Mouse (Mus musculus) liver, adult 2 months (tissue): Measurements from ENCODE around the gene Gm43720. TPM values are rescaled to one million over a fixed set of nuclear protein-coding genes. Genes with fewer than 3 reads are reported as not detected.

Source experiments
- DNase-seq: peaks from one replicate; pipeline ENCODE4 v3.0.0-alpha.2; 2011; ENCODE audit warnings: low read depth, low spot score; ENCODE audit errors: extremely low read depth
- H3K27ac ChIP-seq: fragments of 200-500 bp; replicated peaks from 2 replicates; pipeline ENCODE4 v1.5.1; 2012; ENCODE audit warnings: low read depth, mild to moderate bottlenecking, control low read depth, inconsistent platforms, low read length; ENCODE audit not compliant: insufficient read depth
- H3K27me3 ChIP-seq: fragments of 200-500 bp; 2 replicates; pipeline ENCODE4 v1.6.1; 2012; ENCODE audit warnings: mild to moderate bottlenecking, moderate library complexity, low read length, inconsistent platforms; ENCODE audit not compliant: control insufficient read depth, insufficient read depth
- H3K36me3 ChIP-seq: fragments of 200-500 bp; 2 replicates; pipeline ENCODE4 v1.6.1; 2012; ENCODE audit warnings: low read length, inconsistent platforms; ENCODE audit not compliant: control insufficient read depth, insufficient read depth
- H3K4me1 ChIP-seq: fragments of 200-500 bp; 2 replicates; pipeline ENCODE4 v1.6.1; 2011; ENCODE audit warnings: low read length; ENCODE audit not compliant: control insufficient read depth, insufficient read depth
- H3K4me3 ChIP-seq: fragments of 200-500 bp; 2 replicates; pipeline ENCODE4 v1.5.1; 2011; ENCODE audit warnings: low read depth, mild to moderate bottlenecking, control low read depth, low read length, moderate library complexity; ENCODE audit not compliant: insufficient read depth
- H3K79me2 ChIP-seq: fragments of 200-500 bp; 2 replicates; pipeline ENCODE4 v1.6.1; 2012; ENCODE audit warnings: inconsistent platforms, mild to moderate bottlenecking, low read length, moderate library complexity; ENCODE audit not compliant: control insufficient read depth, insufficient read depth
- H3K9ac ChIP-seq: fragments of 200-500 bp; 2 replicates; pipeline ENCODE4 v1.6.1; 2012; ENCODE audit warnings: low read depth, mild to moderate bottlenecking, control low read depth, inconsistent platforms, low read length
- CTCF ChIP-seq: fragments of 200-500 bp; IDR thresholded peaks from 2 replicates; pipeline ENCODE4 v1.5.1; 2011; ENCODE audit warnings: low read depth, low read length, control low read depth
- POLR2A ChIP-seq: fragments of 200-500 bp; IDR thresholded peaks from 2 replicates; pipeline ENCODE4 v1.6.1; 2011; ENCODE audit warnings: low read length, control low read depth; ENCODE audit not compliant: insufficient read depth; ENCODE audit errors: extremely low read depth
- WGBS: fragments of 180-500 bp; shearing (Covaris S2); methylation state at CpG from one replicate; pipeline ENCODE4 v1.1.7; 2018; 5-methylcytosine and 5-hydroxymethylcytosine counted together
- polyA plus RNA-seq: library from polyadenylated mRNA; depleted of rRNA; stranded (reverse); fragments of >200 nt; gene quantifications from 2 replicates; pipeline ENCODE4 v1.2.3, GENCODE M21; 2012
- total RNA-seq: library from RNA; depleted of rRNA; stranded (reverse); fragments of >200 nt; gene quantifications from 2 replicates; pipeline ENCODE4 v1.2.3, GENCODE M21; 2014

Gene Gm43720
- total and polyA plus RNA-seq, 2 experiments = not detected

DNA sequence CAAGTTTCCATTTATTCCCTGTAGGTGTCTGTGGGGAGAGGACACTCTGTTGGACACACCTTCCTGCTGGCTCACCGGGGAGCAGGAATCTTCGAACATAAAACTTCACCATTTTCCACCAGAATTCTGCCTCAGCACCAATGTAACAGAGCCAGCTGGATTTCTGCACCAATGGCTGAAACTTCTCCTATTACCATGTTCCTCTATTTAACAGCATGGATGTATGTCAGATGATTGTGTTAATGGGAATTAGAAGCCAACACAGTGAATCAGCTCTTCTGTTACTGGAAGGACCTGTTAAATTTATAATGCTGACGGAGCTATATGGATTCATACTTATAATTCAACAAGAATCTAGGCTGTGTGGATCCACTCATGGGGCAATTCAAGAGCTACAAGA, 50.2 kb downstream of the Gm43720 start:
- Histone ChIP-seq H3K79me2 (no peaks in the 10 kb centered on the region), H3K27me3 (no peaks in the 10 kb centered on the region), H3K9ac (no peak overlapping the region), H3K36me3 (no peaks in the 10 kb centered on the region), H3K27ac (no peak overlapping the region), H3K4me3 (no peak overlapping the region), H3K4me1 (no peaks in the 10 kb centered on the region)
- 81% methylated on average over 3 of the region's 3 CpGs for WGBS
- no peak for TF ChIP-seq POLR2A
- no peak for DNase-seq

DNA sequence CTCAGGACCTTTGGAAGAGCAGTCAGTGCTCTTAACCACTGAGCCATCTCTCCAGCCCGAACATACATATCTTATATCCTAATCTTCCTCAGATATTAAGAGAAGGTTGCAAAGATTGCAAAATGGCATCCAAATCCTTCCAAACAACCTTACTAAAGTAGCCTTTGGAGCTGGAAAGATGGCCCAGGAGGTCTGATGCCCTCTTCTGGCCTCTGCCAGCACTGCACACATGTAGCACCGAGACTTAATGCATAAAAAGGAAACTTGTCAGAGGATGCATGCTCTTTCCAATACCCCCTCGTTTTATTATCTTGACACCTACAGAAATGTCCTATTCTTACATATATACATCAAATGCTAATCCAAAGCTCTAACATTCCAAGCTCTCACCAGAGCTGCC, 51.7 kb downstream of the Gm43720 start:
- Histone ChIP-seq H3K4me3 (no peak overlapping the region), H3K79me2 (no peaks in the 10 kb centered on the region), H3K27me3 (no peaks in the 10 kb centered on the region), H3K36me3 (no peaks in the 10 kb centered on the region), H3K4me1 (no peaks in the 10 kb centered on the region), H3K9ac (no peak overlapping the region), H3K27ac (no peak overlapping the region)
- 49% methylated on average over 3 of the region's 3 CpGs for WGBS
- TF ChIP-seq CTCF = peak; percentile 78
- no peak for TF ChIP-seq POLR2A
- peak; percentile 16 for DNase-seq

DNA sequence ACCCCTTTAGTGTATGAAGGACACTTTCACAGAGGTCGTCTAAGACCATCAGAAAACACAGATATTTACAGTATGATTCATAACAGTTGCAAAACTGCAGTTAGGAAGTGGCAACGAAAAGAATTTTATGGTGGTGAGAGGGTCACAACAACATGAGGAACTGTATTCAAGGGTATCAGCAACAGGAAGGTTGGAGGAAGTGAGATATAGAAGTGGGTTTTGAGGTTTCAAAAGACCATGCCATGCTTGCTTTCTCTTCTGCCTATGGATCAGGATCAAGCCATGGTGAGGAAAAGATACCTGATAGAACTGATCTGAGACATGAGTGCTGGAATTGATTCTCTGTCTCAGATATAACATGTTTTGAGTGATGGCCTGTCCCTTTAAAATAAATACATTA, 52.4 kb downstream of the Gm43720 start:
- Histone ChIP-seq H3K36me3 (no peaks in the 10 kb centered on the region), H3K79me2 (no peaks in the 10 kb centered on the region), H3K9ac (no peak overlapping the region), H3K4me3 (no peak overlapping the region), H3K4me1 (no peaks in the 10 kb centered on the region), H3K27ac (no peak overlapping the region), H3K27me3 (no peaks in the 10 kb centered on the region)
- TF ChIP-seq CTCF (no peak), POLR2A (no peak)
- peak; percentile 8 for DNase-seq
- WGBS = 59% methylated on average over 2 of the region's 2 CpGs

DNA sequence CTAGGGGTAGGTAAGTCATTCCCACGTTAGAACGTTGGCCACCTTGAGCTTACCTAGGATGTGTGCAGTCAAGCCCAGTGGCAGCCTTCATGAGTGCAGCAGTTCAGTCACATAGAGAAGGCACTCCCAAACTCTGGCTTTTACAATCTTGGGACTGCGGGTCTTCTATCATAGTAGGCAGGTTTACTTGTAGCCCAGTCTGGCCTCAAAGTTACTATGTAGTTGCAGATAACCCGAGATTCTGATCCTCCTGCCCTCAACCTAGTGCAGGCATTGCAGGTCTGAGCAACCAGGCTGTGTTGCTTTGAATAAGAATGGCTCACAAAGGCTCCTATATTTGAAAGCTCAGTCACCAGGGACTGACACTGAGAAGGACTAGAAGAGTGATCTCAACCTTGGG, 53.3 kb downstream of the Gm43720 start:
- Histone ChIP-seq H3K4me1 (no peaks in the 10 kb centered on the region), H3K79me2 (no peaks in the 10 kb centered on the region), H3K9ac (no peak overlapping the region), H3K4me3 (no peak overlapping the region), H3K27me3 (no peaks in the 10 kb centered on the region), H3K27ac (no peak overlapping the region), H3K36me3 (no peaks in the 10 kb centered on the region)
- WGBS = 83% methylated on average over 4 of the region's 4 CpGs
- no peak for DNase-seq
- TF ChIP-seq CTCF (no peak), POLR2A (no peak)

DNA sequence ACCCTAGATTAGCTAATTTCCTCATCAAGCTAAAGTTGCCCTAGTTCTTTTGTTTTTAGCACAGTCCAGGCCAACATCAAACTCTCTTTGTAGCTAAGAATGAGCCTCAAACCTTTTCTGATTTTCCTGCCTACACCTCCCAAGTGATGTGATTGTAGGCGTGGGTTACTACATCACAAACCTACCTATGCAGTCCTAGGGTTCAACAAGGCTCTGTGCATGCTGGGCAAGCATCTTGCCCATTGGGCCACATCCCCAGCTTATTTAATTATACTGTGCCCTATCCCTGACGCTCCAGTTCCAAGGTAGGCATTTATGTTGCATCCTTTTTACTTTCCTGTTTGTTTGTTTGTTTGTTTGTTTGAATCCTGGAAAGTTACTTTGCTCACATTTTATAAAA, 54.1 kb downstream of the Gm43720 start, which contains the start of gene Nxpe5:
Gene Nxpe5, plus strand, starts transcription at position 199 of the 400 bp plus-strand sequence.
- Histone ChIP-seq H3K27me3 (no peaks in the 10 kb centered on the region), H3K79me2 (no peaks in the 10 kb centered on the region), H3K4me3 (no peak within 1 kb of the TSS), H3K27ac (no peak within 1 kb of the TSS), H3K36me3 (no peaks in the 10 kb centered on the region), H3K9ac (no peak within 1 kb of the TSS), H3K4me1 (no peaks in the 10 kb centered on the region)
- TF ChIP-seq CTCF = no peak
- TF ChIP-seq POLR2A = no peak
- no peak for DNase-seq
- 59% methylated on average over 2 of the region's 2 CpGs for WGBS

DNA sequence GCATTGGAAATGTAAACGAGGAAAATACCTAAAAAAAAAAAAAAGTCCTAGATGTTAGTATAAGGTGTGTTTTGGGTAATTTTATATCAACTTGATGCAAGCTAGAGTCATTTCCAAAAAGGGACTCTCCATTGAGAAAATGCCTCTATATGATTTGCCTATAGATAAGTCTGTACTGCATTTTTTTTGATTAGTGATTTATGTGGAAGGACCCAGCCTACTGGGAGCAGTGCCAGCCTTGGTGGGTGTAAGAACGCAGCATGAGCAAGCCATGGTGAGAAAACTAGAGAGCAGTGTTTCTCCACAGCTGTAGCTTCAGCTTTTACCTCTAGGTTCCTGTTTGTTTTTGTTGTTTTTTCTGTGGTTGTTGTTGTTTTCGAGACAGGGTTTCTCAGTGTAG, 56.5 kb downstream of the Gm43720 start:
- TF ChIP-seq CTCF = no peak
- TF ChIP-seq POLR2A = no peak
- H3K36me3 ChIP-seq = no peaks in the 10 kb centered on the region
- no peak overlapping the region for H3K9ac ChIP-seq
- H3K4me1 ChIP-seq = no peaks in the 10 kb centered on the region
- H3K4me3 ChIP-seq = no peak overlapping the region
- H3K27me3 ChIP-seq = no peaks in the 10 kb centered on the region
- H3K79me2 ChIP-seq = no peaks in the 10 kb centered on the region
- WGBS = 44% methylated on average over 3 of the region's 3 CpGs
- no peak for DNase-seq
- H3K27ac ChIP-seq = no peak overlapping the region
